Comparison of ENCODE assay signal across 10 mouse cellular contexts in genomic region chr2:37981562-37982403, GRCm38 (mm10).
A peak's percentile ranks its signal among the peaks of the same experiment; 100 is the strongest.
DNase-seq lines count a peak whose midpoint lies in the region; ATAC-seq and TF ChIP-seq lines count a peak whose summit lies in the region.
"Had no signal": no experiment of that assay in that cellular context is flagged by ENCODE, and none has a peak within 500 bp of the region (broad histone marks: within the 10 kb centered on the region; RNA-seq: fewer than 3 reads in every experiment).

No protein-coding gene starts in this region.

- no peak for TF ChIP-seq POLR2A in thymus, adult 2 months (IDR thresholded peaks at IDR 0.05; ENCODE audit: control insufficient read depth, extremely low read depth, insufficient read depth, low read length, poor library complexity)

- intact Hi-C loops in gastrocnemius, postnatal 14 days (cut with DNase I; ENCODE audit: low total_unique reads) = no loop called here

- H3K4me3 ChIP-seq in layer of hippocampus, adult 2 months = peak overlapping the region; percentile 20; the same call in 1 of the 2 replicates
- no peak overlapping the region for H3K4me3 ChIP-seq in thymus, adult 2 months (ENCODE audit: control insufficient read depth, insufficient read depth, low read length)
- H3K4me3 ChIP-seq: liver, embryonic 13.5 days had no signal

- no peak for DNase-seq in layer of hippocampus, adult 2 months (ENCODE audit: low spot score in 2 of 2)
- DNase-seq in layer of hippocampus, adult 9-11 months = no peak
- peak; percentile 86 for DNase-seq in Muller cell, postnatal 12 days (ENCODE audit: inconsistent ontology term)
- peak; percentile 32 for DNase-seq in thymus, adult 2 months
- no peak for DNase-seq in ovary, postnatal 36 days (ENCODE audit: low spot score)
- no peak for DNase-seq in gastrocnemius, postnatal 14 days
- DNase-seq in kidney, postnatal 14 days = no peak
- DNase-seq: kidney, adult 18-20 months; liver, embryonic 13.5 days had no signal

- no peaks in the 10 kb centered on the region for H3K4me1 ChIP-seq in thymus, adult 2 months (replicated peaks; ENCODE audit: control insufficient read depth, insufficient read depth, low read length)

- no peaks in the 10 kb centered on the region for H3K36me3 ChIP-seq in thymus, adult 2 months (ENCODE audit: control insufficient read depth, insufficient read depth, low read length)

- 26% methylated on average over 15 of the region's 15 CpGs for WGBS in thymus, adult 2 months

- TF ChIP-seq CTCF in layer of hippocampus, adult 2 months (conservative IDR thresholded peaks at IDR 0.05) = no peak
- no peak for TF ChIP-seq CTCF in thymus, adult 2 months (IDR thresholded peaks at IDR 0.05; ENCODE audit: borderline replicate concordance, control insufficient read depth, extremely low read depth, insufficient read depth, low read length, poor library complexity)

- ATAC-seq in inflammation-experienced regulatory T-cells, adult 6 months = peak; percentile 28

- peak overlapping the region; percentile 74 for H3K27ac ChIP-seq in layer of hippocampus, adult 2 months
- H3K27ac ChIP-seq in thymus, adult 2 months (ENCODE audit: control insufficient read depth, insufficient read depth, low read length) = no peak overlapping the region
- H3K27ac ChIP-seq: liver, embryonic 13.5 days had no signal

- no peaks in the 10 kb centered on the region for H3K27me3 ChIP-seq in thymus, adult 2 months (ENCODE audit: control insufficient read depth, insufficient read depth, low read length)
- H3K27me3 ChIP-seq: liver, embryonic 13.5 days had no signal

Comparison
In these comparisons a context has a peak if more than half of its experiments do, and no peak if none do; other contexts are left out.
1. DNase-seq: peak in Muller cell, postnatal 12 days (single experiment) and thymus, adult 2 months (single experiment); none in layer of hippocampus, adult 2 months (0 of 2), layer of hippocampus, adult 9-11 months (single experiment), ovary, postnatal 36 days (single experiment), gastrocnemius, postnatal 14 days (single experiment) and kidney, postnatal 14 days (single experiment).